Comparison of ENCODE assay signal across 14 mouse cellular contexts in the genomic region with DNA sequence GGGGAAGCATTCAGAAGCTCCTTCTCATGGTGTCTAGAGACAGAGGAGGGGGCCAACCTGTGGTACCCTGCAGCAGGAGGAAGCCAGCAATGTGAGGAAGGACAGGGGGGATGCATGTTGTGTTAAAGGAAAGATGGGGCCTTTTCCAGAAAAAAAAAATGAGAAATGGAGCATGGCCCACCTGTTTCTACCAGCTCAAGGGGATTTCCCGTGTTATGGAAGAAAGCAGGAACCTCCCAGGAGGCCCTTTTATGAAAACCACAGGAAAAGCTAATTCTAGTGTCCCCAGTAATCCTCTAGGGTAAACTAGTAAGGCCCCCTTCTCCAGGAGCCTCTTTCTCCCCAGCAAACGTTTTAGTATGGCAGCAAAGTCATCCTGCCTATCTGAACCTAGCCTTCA.
"Had no signal": no experiment of that assay in that cellular context is flagged by ENCODE, and none has a peak within 500 bp of the region (broad histone marks: within the 10 kb centered on the region; RNA-seq: fewer than 3 reads in every experiment).

No protein-coding gene starts in this region.

- H3K9me3 ChIP-seq: limb, embryonic 12.5 days; liver, embryonic 15.5 days; midbrain, embryonic 13.5 days; stomach, embryonic 15.5 days had no signal

- H3K27ac ChIP-seq: kidney, postnatal 0 days; limb, embryonic 12.5 days; liver, embryonic 15.5 days; midbrain, embryonic 13.5 days; stomach, embryonic 15.5 days had no signal

- DNase-seq: kidney, adult 2 months; kidney, postnatal 36 days; lung, adult 2 months; lung, postnatal 36 days; right cerebral cortex, postnatal 14 days; thymus, adult 2 months; thymus, postnatal 25 days had no signal

- H3K4me2 ChIP-seq: limb, embryonic 12.5 days; liver, embryonic 11.5 days; liver, embryonic 15.5 days; midbrain, embryonic 13.5 days; stomach, embryonic 15.5 days had no signal

- H3K36me3 ChIP-seq: limb, embryonic 12.5 days; liver, embryonic 15.5 days; midbrain, embryonic 13.5 days; stomach, embryonic 15.5 days had no signal

- H3K27me3 ChIP-seq: limb, embryonic 12.5 days; liver, embryonic 15.5 days; midbrain, embryonic 13.5 days; stomach, embryonic 15.5 days had no signal

- H3K4me1 ChIP-seq: liver, embryonic 15.5 days; midbrain, embryonic 13.5 days; stomach, embryonic 15.5 days had no signal

- ATAC-seq: lung, postnatal 0 days; midbrain, embryonic 13.5 days had no signal

- H3K4me3 ChIP-seq: limb, embryonic 12.5 days; liver, embryonic 15.5 days; midbrain, embryonic 13.5 days; stomach, embryonic 15.5 days had no signal

- H3K9ac ChIP-seq: limb, embryonic 12.5 days; liver, embryonic 15.5 days; midbrain, embryonic 13.5 days; stomach, embryonic 15.5 days had no signal
